Mouse (Mus musculus) brown adipose tissue, adult 24 weeks (tissue): ENCODE data around the gene Spdye4b. TPM values are rescaled to one million over a fixed set of nuclear protein-coding genes. Genes with fewer than 3 reads are reported as not detected.
A peak's percentile ranks its signal among the peaks of the same experiment; 100 is the strongest.

Experiments used
- H3K27ac ChIP-seq: fragments of 200-500 bp; replicated peaks from 2 replicates; pipeline ENCODE4 v1.5.1; 2012; ENCODE audit warnings: low read depth, mild to moderate bottlenecking, low read length
- H3K4me1 ChIP-seq: fragments of 200-500 bp; 2 replicates; pipeline ENCODE4 v1.6.1; 2012; ENCODE audit warnings: low read length, mixed read lengths; ENCODE audit not compliant: control insufficient read depth, insufficient read depth, insufficient read length
- H3K4me3 ChIP-seq: fragments of 200-500 bp; 2 replicates; pipeline ENCODE4 v1.5.1; 2012; ENCODE audit warnings: low read depth, mild to moderate bottlenecking, low read length, moderate library complexity; ENCODE audit not compliant: insufficient read depth
- polyA plus RNA-seq: library from polyadenylated mRNA; stranded (reverse); fragments of >200 nt; gene quantifications from 2 replicates; pipeline ENCODE4 v1.2.4, GENCODE M21; 2012; ENCODE audit not compliant: missing spikeins, insufficient read depth, insufficient read length

The Spdye4b gene
- polyA plus RNA-seq, 1 experiment: not detected

DNA sequence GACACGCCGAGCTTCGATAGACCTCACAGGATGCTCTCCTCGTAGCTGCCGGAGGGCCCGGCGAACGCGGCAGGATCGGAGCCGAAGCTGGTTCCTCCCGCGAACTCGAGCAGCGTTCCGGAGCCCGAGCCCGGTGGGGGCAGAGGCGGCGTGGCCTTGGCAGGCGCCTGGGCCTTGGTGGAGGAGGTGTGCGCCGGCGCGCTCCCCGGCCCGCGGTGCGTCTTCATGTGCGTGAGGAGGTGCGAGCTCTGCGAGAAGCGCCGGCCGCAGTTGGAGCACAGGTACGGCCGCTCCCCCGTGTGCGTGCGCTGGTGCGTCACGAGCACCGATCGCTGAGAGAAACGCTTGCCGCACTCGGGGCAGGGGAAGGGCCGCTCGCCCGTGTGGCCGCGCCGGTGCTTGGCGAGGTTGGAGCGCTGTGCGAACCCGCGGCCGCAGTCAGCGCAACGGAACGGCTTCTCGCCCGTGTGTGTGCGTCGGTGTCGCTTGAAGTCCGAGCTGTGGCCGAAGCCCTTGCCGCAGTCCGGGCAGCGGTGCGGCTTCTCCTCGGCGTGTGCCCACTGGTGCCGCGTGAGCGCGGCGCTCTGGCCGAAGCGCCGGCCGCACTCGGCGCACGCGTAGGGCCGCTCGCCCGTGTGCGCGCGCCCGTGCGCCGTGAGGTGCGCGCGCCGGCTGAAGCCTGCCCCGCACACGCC lies 72.5 kb downstream of the Spdye4b start:
- no peaks in the 10 kb centered on the region for H3K4me1 ChIP-seq
- H3K4me3 ChIP-seq: peak overlapping the region; percentile 14
- no peak overlapping the region for H3K27ac ChIP-seq

DNA sequence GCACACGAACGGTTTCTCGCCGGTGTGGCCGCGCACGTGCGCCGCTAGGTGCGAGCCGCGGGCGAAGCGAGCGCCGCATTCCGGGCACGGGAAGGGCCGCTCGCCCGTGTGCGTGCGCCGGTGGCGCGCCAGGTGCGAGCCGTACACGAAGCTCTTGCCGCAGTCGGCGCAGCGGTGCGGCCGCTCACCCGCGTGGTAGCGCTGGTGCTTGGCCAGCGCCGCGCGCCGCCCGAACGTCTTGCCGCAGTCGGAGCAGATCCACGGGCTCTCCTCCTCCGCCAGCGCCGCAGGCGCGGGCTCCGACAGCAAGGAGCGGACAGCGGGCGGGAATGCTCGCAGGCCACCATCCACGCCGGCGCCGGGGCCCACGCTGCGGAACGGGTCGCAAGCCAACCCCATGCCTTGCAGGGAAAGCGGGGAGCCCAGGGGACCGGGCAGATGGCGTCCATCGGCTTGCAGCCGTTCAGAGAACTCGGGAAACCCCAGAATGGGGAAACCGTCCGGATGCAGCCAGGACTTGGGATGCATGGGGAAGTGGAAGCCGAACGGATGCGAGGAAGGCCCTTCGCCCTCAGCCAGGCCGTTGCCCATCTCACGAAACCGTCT lies 73.2 kb downstream of the Spdye4b start:
- H3K4me1 ChIP-seq: no peaks in the 10 kb centered on the region
- peak overlapping the region; percentile 14 for H3K4me3 ChIP-seq
- H3K27ac ChIP-seq: no peak overlapping the region

Other genes starting within 250 kb of the Spdye4b start
- gene Fscn1, start 220.7 kb upstream of the Spdye4b start, polyA plus RNA-seq: 9.1 and 16.2 TPM in 2 replicates
- gene Rnf216, start 68.0 kb upstream of the Spdye4b start, polyA plus RNA-seq: 12.5 and 14.6 TPM in 2 replicates
- not detected in 2 replicates for gene Olfr718-ps1, start 33.4 kb upstream of the Spdye4b start, polyA plus RNA-seq
- 1.5 and 2.4 TPM in 2 replicates for gene Rbak, start 242 bp upstream of the Spdye4b start, polyA plus RNA-seq
- gene Spdye4a, start 45.9 kb downstream of the Spdye4b start, polyA plus RNA-seq: not detected in 2 replicates
- 3.3 and 4.6 TPM in 2 replicates for gene Zfp12, start 54.1 kb downstream of the Spdye4b start, polyA plus RNA-seq
- gene Zfp316, start 89.0 kb downstream of the Spdye4b start, polyA plus RNA-seq: 1.5 and 1.6 TPM in 2 replicates
- not detected in 2 replicates for gene Zfp853, start 112.6 kb downstream of the Spdye4b start, polyA plus RNA-seq
- gene E130309D02Rik, start 134.3 kb downstream of the Spdye4b start, polyA plus RNA-seq: 11.5 and 14.1 TPM in 2 replicates
- gene Zdhhc4, start 148.2 kb downstream of the Spdye4b start, polyA plus RNA-seq: 39.0 and 39.8 TPM in 2 replicates
- not detected in 2 replicates for gene Grid2ip, start 176.3 kb downstream of the Spdye4b start, polyA plus RNA-seq
- 28.9 and 35.7 TPM in 2 replicates for gene Kdelr2, start 222.8 kb downstream of the Spdye4b start, polyA plus RNA-seq